12 mouse cellular contexts compared by ENCODE assay signal in the genomic region with DNA sequence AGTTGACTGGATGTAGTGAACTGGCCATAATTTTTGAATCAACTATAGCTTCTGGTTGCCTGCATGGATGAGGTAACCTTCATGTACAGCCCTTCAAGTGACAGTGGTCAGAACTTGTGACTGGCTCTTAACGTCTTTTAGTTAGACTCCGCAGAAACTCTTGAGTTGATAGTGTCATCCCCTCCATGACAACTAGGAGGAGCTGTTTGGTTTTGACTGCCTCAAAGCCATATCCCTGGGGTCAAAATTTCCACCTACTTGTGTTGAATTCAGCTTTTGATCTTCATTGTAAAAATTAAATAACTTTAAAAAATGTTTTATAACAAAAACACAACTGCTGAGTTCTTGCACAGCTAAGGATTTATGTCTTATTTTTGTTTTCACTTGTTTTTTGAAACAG. TPM values are rescaled to one million over a fixed set of nuclear protein-coding genes. Genes with fewer than 3 reads are reported as not detected.
DNase-seq lines count a peak whose midpoint lies in the region; ATAC-seq and TF ChIP-seq lines count a peak whose summit lies in the region.
"Had no signal": no experiment of that assay in that cellular context is flagged by ENCODE, and none has a peak within 500 bp of the region (broad histone marks: within the 10 kb centered on the region; RNA-seq: fewer than 3 reads in every experiment).

No protein-coding gene starts in this region.

- peak; percentile 14 for DNase-seq in adrenal gland, postnatal 14 days
- DNase-seq in adrenal gland, postnatal 4 days (ENCODE audit: low spot score in 2 of 2), result no peak
- no peak for DNase-seq in layer of hippocampus, adult 2 months (ENCODE audit: low spot score in 2 of 2)
- no peak for DNase-seq in layer of hippocampus, adult 11-12 months (ENCODE audit: low spot score)
- peak; percentile 16 for DNase-seq in NIH3T3 (ENCODE audit: low read depth)
- DNase-seq in lung, postnatal 14 days, result peak; percentile 37
- no peak for DNase-seq in right cerebral cortex, adult 18-20 months
- DNase-seq: heart, adult 11 months; heart, postnatal 4 days had no signal

- ATAC-seq in hindbrain, embryonic 13.5 days (ENCODE audit: low FRiP score), result no peak
- ATAC-seq: forebrain, embryonic 14.5 days had no signal

- H3K27me3 ChIP-seq in hindbrain, embryonic 13.5 days, result no peaks in the 10 kb centered on the region
- H3K27me3 ChIP-seq: kidney, embryonic 15.5 days had no signal

- H3K9me3 ChIP-seq in hindbrain, embryonic 13.5 days, result no peaks in the 10 kb centered on the region
- H3K9me3 ChIP-seq: kidney, embryonic 15.5 days had no signal

- peak; percentile 69 for TF ChIP-seq CTCF in layer of hippocampus, adult 2 months (conservative IDR thresholded peaks at IDR 0.05)

- H3K4me3 ChIP-seq in layer of hippocampus, adult 2 months, result no peak overlapping the region
- H3K4me3 ChIP-seq in hindbrain, embryonic 13.5 days, result no peak overlapping the region
- H3K4me3 ChIP-seq: kidney, embryonic 15.5 days had no signal

- no peak overlapping the region for H3K9ac ChIP-seq in hindbrain, embryonic 13.5 days
- H3K9ac ChIP-seq: kidney, embryonic 15.5 days had no signal

- H3K4me1 ChIP-seq in hindbrain, embryonic 13.5 days (replicated peaks), result peaks cover 10% of the 10 kb centered on the region
- H3K4me1 ChIP-seq: kidney, embryonic 15.5 days had no signal

- H3K36me3 ChIP-seq in hindbrain, embryonic 13.5 days, result no peaks in the 10 kb centered on the region
- H3K36me3 ChIP-seq: kidney, embryonic 15.5 days had no signal

- H3K27ac ChIP-seq in layer of hippocampus, adult 2 months, result no peak overlapping the region
- H3K27ac ChIP-seq in hindbrain, embryonic 13.5 days, result no peak overlapping the region
- H3K27ac ChIP-seq: kidney, embryonic 15.5 days had no signal

- WGBS in hindbrain, embryonic 13.5 days, result 69% methylated on average over 2 of the region's 2 CpGs

- no peak overlapping the region for H3K4me2 ChIP-seq in hindbrain, embryonic 13.5 days
- H3K4me2 ChIP-seq: kidney, embryonic 15.5 days had no signal

RNA-seq across cellular contexts. Expression of gene Fn1, which starts 22.4 kb away (rescaled TPM):
- 178 and 299 TPM in 2 replicates for total RNA-seq in adrenal gland, postnatal 14 days (2021)
- 100 to 1,000 TPM; 186 to 364 TPM for total RNA-seq in adrenal gland, postnatal 4 days (2021)
- total RNA-seq in layer of hippocampus, adult 2 months (2021), result 10 to 100 TPM; 38.7 to 53.6 TPM
- 36.1 and 48.9 TPM in 2 replicates for polyA plus RNA-seq in hindbrain, embryonic 13.5 days (2015; fragmentation: Nextera tagmentation; extraction: Ambion mirVana)

Comparison
In these comparisons a context has a peak if more than half of its experiments do, and no peak if none do; other contexts are left out.
1. DNase-seq: peak in adrenal gland, postnatal 14 days (single experiment), NIH3T3 (single experiment) and lung, postnatal 14 days (single experiment); none in adrenal gland, postnatal 4 days (0 of 2), layer of hippocampus, adult 2 months (0 of 2), layer of hippocampus, adult 11-12 months (single experiment) and right cerebral cortex, adult 18-20 months (single experiment).